Mouse (Mus musculus) heart, adult 2 months (tissue): ENCODE measurements around the gene Pgc. TPM values are rescaled to one million over a fixed set of nuclear protein-coding genes. Genes with fewer than 3 reads are reported as not detected.

ENCODE experiments used
- DNase-seq, 2 experiments: peaks; one replicate each; pipeline ENCODE4 v3.0.0; 2021
- H3K27ac ChIP-seq: fragments of 200-600 bp; 2 replicates; pipeline ENCODE4 v1.8.1; 2022
- H3K27me3 ChIP-seq: fragments of 200-500 bp; 2 replicates; pipeline ENCODE4 v1.6.1; 2012; ENCODE audit warnings: mild to moderate bottlenecking, low read length, inconsistent platforms, mixed read lengths; ENCODE audit not compliant: control insufficient read depth, insufficient read depth
- H3K36me3 ChIP-seq: fragments of 200-500 bp; 2 replicates; pipeline ENCODE4 v1.6.1; 2012; ENCODE audit warnings: low read length, inconsistent platforms; ENCODE audit not compliant: control insufficient read depth, insufficient read depth
- H3K4me1 ChIP-seq: fragments of 200-500 bp; 2 replicates; pipeline ENCODE4 v1.6.1; 2011; ENCODE audit warnings: low read length; ENCODE audit not compliant: control insufficient read depth, insufficient read depth
- H3K4me3 ChIP-seq: fragments of 200-600 bp; 2 replicates; pipeline ENCODE4 v1.8.1; 2022
- H3K79me2 ChIP-seq: fragments of 200-500 bp; replicated peaks from 2 replicates; pipeline ENCODE4 v1.6.1; 2012; ENCODE audit warnings: mild to moderate bottlenecking, inconsistent platforms, low read length, moderate library complexity, mixed read lengths; ENCODE audit not compliant: control insufficient read depth, insufficient read depth
- H3K9ac ChIP-seq: fragments of 200-500 bp; 2 replicates; pipeline ENCODE4 v1.6.1; 2012; ENCODE audit warnings: low read depth, mild to moderate bottlenecking, control low read depth, inconsistent platforms, low read length, mixed read lengths
- CTCF ChIP-seq: fragments of 200-600 bp; IDR thresholded peaks from 2 replicates; pipeline ENCODE4 v1.8.1; 2022; ENCODE audit warnings: antibody characterized with exemption, mild to moderate bottlenecking, moderate library complexity
- EP300 ChIP-seq: fragments of 200-500 bp; IDR thresholded peaks from 2 replicates; pipeline ENCODE4 v1.6.1; 2011; ENCODE audit warnings: low read depth, low read length, control low read depth; ENCODE audit not compliant: insufficient read depth
- POLR2A ChIP-seq: fragments of 200-500 bp; IDR thresholded peaks from 2 replicates; pipeline ENCODE4 v1.6.1; 2011; ENCODE audit warnings: mild to moderate bottlenecking, low read depth, low read length, control low read depth; ENCODE audit not compliant: insufficient read depth
- WGBS: fragments of 180-500 bp; shearing (Covaris S2); methylation state at CpG from one replicate; pipeline ENCODE4 v1.1.7; 2018; 5-methylcytosine and 5-hydroxymethylcytosine counted together
- intact Hi-C: fragments of 180-260 bp; cut with DNase I; formaldehyde crosslinking; loops from one replicate; pipeline ENCODE4 v1.15.1; 2025
- polyA plus RNA-seq: library from polyadenylated mRNA; depleted of rRNA; stranded (reverse); fragments of >200 nt; gene quantifications from 2 replicates; pipeline ENCODE4 v1.2.3, GENCODE M21; 2012
- total RNA-seq, 2 experiments: library from RNA; stranded (reverse); gene quantifications; 2 replicates each; pipeline ENCODE4 v1.2.3; 2021

The Pgc gene
- total and polyA plus RNA-seq, 3 experiments = 0.59 TPM; not detected in 2

- no peaks in the 10 kb centered on the region for H3K79me2 ChIP-seq
- peak within 1 kb of the TSS; percentile 77 for H3K27ac ChIP-seq
- H3K9ac ChIP-seq = peak within 1 kb of the TSS; percentile 91
- WGBS = under 1% methylated on average over 74 of the region's 82 CpGs
- TF ChIP-seq CTCF (peak; percentile 74), POLR2A (peak; percentile 66), EP300 (no peak; the same call in 1 of the 2 replicates)
- peak; percentile 97 to 98 for DNase-seq
- peak within 1 kb of the TSS; percentile 81 for H3K4me3 ChIP-seq
- intact Hi-C loops = loop anchor here (2.0 to 5.0 kb wide), 3 partner anchors 42 to 327 kb away; partner anchors contain the start of genes Mrps10 and Tfeb
- 0 out of 2 replicates have a peak, but pooled peaks cover 1% of the 10 kb centered on the region for H3K4me1 ChIP-seq
- H3K36me3 ChIP-seq = no peaks in the 10 kb centered on the region
- H3K27me3 ChIP-seq = no peaks in the 10 kb centered on the region
These were observed 31.9 kb upstream of the Pgc start, which contains the start of gene Prickle4 for GRCm38 (mm10) chr17:47694503-47695336. TSS of gene Prickle4 (minus strand) at chr17:47694736.

GRCm38 (mm10) chr17:47695337-47695710 lies 31.3 kb upstream of the Pgc start:
- no peak for DNase-seq
- Histone ChIP-seq H3K27me3 (no peaks in the 10 kb centered on the region), H3K27ac (peak overlapping the region; percentile 77), H3K9ac (peak overlapping the region; percentile 91), H3K36me3 (no peaks in the 10 kb centered on the region), H3K4me1 (0 out of 2 replicates have a peak, but pooled peaks cover 1% of the 10 kb centered on the region), H3K79me2 (no peaks in the 10 kb centered on the region), H3K4me3 (peak overlapping the region; percentile 81)
- TF ChIP-seq EP300 = no peak
- no peak for TF ChIP-seq CTCF
- TF ChIP-seq POLR2A = no peak
- intact Hi-C loops = loop anchor here (2.0 kb wide), 2 partner anchors 41 to 185 kb away; partner anchors contain the start of gene Tfeb
- WGBS = under 1% methylated on average over 23 of the region's 23 CpGs

GRCm38 (mm10) chr17:47698156-47698555 lies 28.5 kb upstream of the Pgc start:
- H3K4me1 ChIP-seq = 0 out of 2 replicates have a peak, but pooled peaks cover 1% of the 10 kb centered on the region
- WGBS = 93% methylated on average over 10 of the region's 10 CpGs
- intact Hi-C loops = no loop called here
- no peaks in the 10 kb centered on the region for H3K27me3 ChIP-seq
- no peaks in the 10 kb centered on the region for H3K79me2 ChIP-seq
- no peak for TF ChIP-seq CTCF
- no peak for TF ChIP-seq EP300
- no peak for TF ChIP-seq POLR2A
- H3K27ac ChIP-seq = no peak overlapping the region
- H3K9ac ChIP-seq = no peak overlapping the region
- no peak for DNase-seq
- H3K4me3 ChIP-seq = no peak overlapping the region
- H3K36me3 ChIP-seq = no peaks in the 10 kb centered on the region

GRCm38 (mm10) chr17:47699055-47699454 lies 27.6 kb upstream of the Pgc start:
- Histone ChIP-seq H3K27me3 (no peaks in the 10 kb centered on the region), H3K27ac (no peak overlapping the region), H3K36me3 (no peaks in the 10 kb centered on the region), H3K4me3 (no peak overlapping the region), H3K79me2 (no peaks in the 10 kb centered on the region), H3K4me1 (no peaks in the 10 kb centered on the region), H3K9ac (no peak overlapping the region)
- DNase-seq = no peak
- 75% methylated on average over 2 of the region's 2 CpGs for WGBS
- intact Hi-C loops = no loop called here
- TF ChIP-seq EP300 (no peak), CTCF (no peak), POLR2A (no peak)

GRCm38 (mm10) chr17:47701793-47702192 lies 24.8 kb upstream of the Pgc start:
- Histone ChIP-seq H3K27ac (no peak overlapping the region), H3K27me3 (no peaks in the 10 kb centered on the region), H3K36me3 (no peaks in the 10 kb centered on the region), H3K4me3 (no peak overlapping the region), H3K79me2 (no peaks in the 10 kb centered on the region), H3K9ac (no peak overlapping the region), H3K4me1 (no peaks in the 10 kb centered on the region)
- intact Hi-C loops = no loop called here
- no peak for TF ChIP-seq EP300
- TF ChIP-seq POLR2A = no peak
- no peak for TF ChIP-seq CTCF
- DNase-seq = no peak
- 73% methylated on average over 9 of the region's 9 CpGs for WGBS

- Histone ChIP-seq H3K27ac (no peak overlapping the region), H3K9ac (no peak overlapping the region), H3K27me3 (no peaks in the 10 kb centered on the region), H3K79me2 (no peaks in the 10 kb centered on the region), H3K36me3 (no peaks in the 10 kb centered on the region), H3K4me3 (no peak overlapping the region), H3K4me1 (no peaks in the 10 kb centered on the region)
- intact Hi-C loops = no loop called here
- no peak for TF ChIP-seq EP300
- no peak for TF ChIP-seq CTCF
- TF ChIP-seq POLR2A = no peak
- no peak for DNase-seq
- WGBS = 71% methylated on average over 28 of the region's 28 CpGs
These were observed 23.9 kb upstream of the Pgc start for GRCm38 (mm10) chr17:47702548-47703345.
